Mouse (Mus musculus): Measurements from ENCODE around the gene Grem1. TPM values are rescaled to one million over a fixed set of nuclear protein-coding genes. Genes with fewer than 3 reads are reported as not detected.

Gene Grem1
- total RNA-seq (2017), result not detected in 2 replicates

GRCm38 (mm10) chr2:113758311-113759161 is at the start of gene Grem1:
Grem1 (minus strand) TSS chr2:113758646.
- ATAC-seq (ENCODE audit: extremely low read depth, insufficient number of reproducible peaks, low FRiP score, poor library complexity, severe bottlenecking), result no peak

GRCm38 (mm10) chr2:113807640-113808039 is 49.2 kb upstream of the Grem1 start:
- no peak for ATAC-seq (ENCODE audit: extremely low read depth, insufficient number of reproducible peaks, low FRiP score, poor library complexity, severe bottlenecking)

- ATAC-seq (ENCODE audit: extremely low read depth, insufficient number of reproducible peaks, low FRiP score, poor library complexity, severe bottlenecking), result no peak
Observed at GRCm38 (mm10) chr2:113806851-113807577, 48.6 kb upstream of the Grem1 start.

- no peak for ATAC-seq (ENCODE audit: extremely low read depth, insufficient number of reproducible peaks, low FRiP score, poor library complexity, severe bottlenecking)
Observed at GRCm38 (mm10) chr2:113805765-113806164, 47.3 kb upstream of the Grem1 start.

GRCm38 (mm10) chr2:113803753-113804152 is 45.3 kb upstream of the Grem1 start:
- ATAC-seq (ENCODE audit: extremely low read depth, insufficient number of reproducible peaks, low FRiP score, poor library complexity, severe bottlenecking), result no peak

GRCm38 (mm10) chr2:113800846-113801245 is 42.4 kb upstream of the Grem1 start:
- ATAC-seq (ENCODE audit: extremely low read depth, insufficient number of reproducible peaks, low FRiP score, poor library complexity, severe bottlenecking), result no peak

GRCm38 (mm10) chr2:113798605-113799004 is 40.2 kb upstream of the Grem1 start:
- ATAC-seq (ENCODE audit: extremely low read depth, insufficient number of reproducible peaks, low FRiP score, poor library complexity, severe bottlenecking), result no peak

- no peak for ATAC-seq (ENCODE audit: extremely low read depth, insufficient number of reproducible peaks, low FRiP score, poor library complexity, severe bottlenecking)
Observed at GRCm38 (mm10) chr2:113795186-113795585, 36.7 kb upstream of the Grem1 start.

GRCm38 (mm10) chr2:113793521-113793920 is 35.1 kb upstream of the Grem1 start:
- no peak for ATAC-seq (ENCODE audit: extremely low read depth, insufficient number of reproducible peaks, low FRiP score, poor library complexity, severe bottlenecking)

GRCm38 (mm10) chr2:113788821-113789387 is 30.5 kb upstream of the Grem1 start:
- no peak for ATAC-seq (ENCODE audit: extremely low read depth, insufficient number of reproducible peaks, low FRiP score, poor library complexity, severe bottlenecking)

- no peak for ATAC-seq (ENCODE audit: extremely low read depth, insufficient number of reproducible peaks, low FRiP score, poor library complexity, severe bottlenecking)
Observed at GRCm38 (mm10) chr2:113787882-113788281, 29.4 kb upstream of the Grem1 start.

GRCm38 (mm10) chr2:113784851-113785250 is 26.4 kb upstream of the Grem1 start:
- ATAC-seq (ENCODE audit: extremely low read depth, insufficient number of reproducible peaks, low FRiP score, poor library complexity, severe bottlenecking), result no peak

- ATAC-seq (ENCODE audit: extremely low read depth, insufficient number of reproducible peaks, low FRiP score, poor library complexity, severe bottlenecking), result no peak
Observed at GRCm38 (mm10) chr2:113781521-113781920, 23.1 kb upstream of the Grem1 start.

- no peak for ATAC-seq (ENCODE audit: extremely low read depth, insufficient number of reproducible peaks, low FRiP score, poor library complexity, severe bottlenecking)
Observed at GRCm38 (mm10) chr2:113781107-113781506, 22.7 kb upstream of the Grem1 start.

GRCm38 (mm10) chr2:113779336-113779735 is 20.9 kb upstream of the Grem1 start:
- no peak for ATAC-seq (ENCODE audit: extremely low read depth, insufficient number of reproducible peaks, low FRiP score, poor library complexity, severe bottlenecking)

- ATAC-seq (ENCODE audit: extremely low read depth, insufficient number of reproducible peaks, low FRiP score, poor library complexity, severe bottlenecking), result no peak
Observed at GRCm38 (mm10) chr2:113778036-113778435, 19.6 kb upstream of the Grem1 start.

- ATAC-seq (ENCODE audit: extremely low read depth, insufficient number of reproducible peaks, low FRiP score, poor library complexity, severe bottlenecking), result no peak
Observed at GRCm38 (mm10) chr2:113776297-113776696, 17.9 kb upstream of the Grem1 start.

GRCm38 (mm10) chr2:113774150-113774805 is 15.8 kb upstream of the Grem1 start:
- ATAC-seq (ENCODE audit: extremely low read depth, insufficient number of reproducible peaks, low FRiP score, poor library complexity, severe bottlenecking), result no peak

- no peak for ATAC-seq (ENCODE audit: extremely low read depth, insufficient number of reproducible peaks, low FRiP score, poor library complexity, severe bottlenecking)
Observed at GRCm38 (mm10) chr2:113768541-113769303, 10.3 kb upstream of the Grem1 start.
